Mouse (Mus musculus): ENCODE data around the gene Adora1.
"Not testable (repeated sequence)": the region's sequence is repeated elsewhere in the genome, so short reads cannot be mapped to it uniquely, and the experiment has no call there.

Adora1 gene

DNA sequence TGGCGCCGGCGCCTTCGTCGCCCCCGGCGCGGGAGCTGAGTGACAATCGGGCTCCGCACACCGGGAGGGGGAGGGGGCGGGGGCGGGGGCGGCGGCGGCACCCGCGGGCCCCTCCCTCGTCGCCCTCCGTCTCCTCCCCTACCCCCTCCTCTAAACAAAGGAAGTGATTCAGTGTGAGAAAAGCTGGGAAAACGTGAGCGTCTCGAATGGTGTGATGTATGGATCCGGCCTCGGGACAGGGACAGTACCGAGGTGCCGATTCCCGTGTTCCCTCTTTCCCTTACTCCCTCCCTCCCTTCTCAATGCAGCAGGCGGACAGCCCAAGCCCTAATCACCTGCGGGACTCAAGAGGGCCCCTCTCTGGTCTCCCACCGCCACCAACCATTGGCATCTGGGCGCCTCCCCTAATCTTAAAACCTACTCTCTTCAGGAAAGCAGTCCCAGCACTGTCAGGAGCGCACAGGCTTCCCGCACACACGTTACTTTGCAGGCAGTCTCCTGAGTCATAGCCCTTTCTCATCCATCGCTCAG, at the start of gene Adora1:
Adora1 (minus strand) TSS at position 41 of the 531 bp plus-strand sequence.
- DNase-seq = peak; percentile 51

DNA sequence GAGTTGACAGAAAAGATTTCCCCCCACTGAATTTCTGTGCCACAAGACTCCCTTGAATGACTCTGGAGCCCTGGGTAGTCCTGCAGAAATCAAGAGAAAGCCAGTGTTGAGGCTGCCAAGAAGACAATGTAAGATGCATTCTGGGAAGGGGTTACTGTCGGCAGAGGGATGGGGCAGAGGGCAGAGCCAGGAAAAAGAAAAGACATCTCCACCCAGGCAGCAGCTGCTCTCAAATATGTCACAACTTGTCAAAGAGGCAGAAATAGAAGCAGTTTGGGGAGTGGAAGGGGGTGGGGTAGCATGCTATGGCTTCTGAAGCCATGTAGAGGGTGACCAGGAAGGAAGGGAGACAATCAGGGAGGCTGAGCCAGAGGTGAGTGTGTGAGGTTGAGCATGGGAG, 47.9 kb upstream of the Adora1 start:
- no peak for DNase-seq

DNA sequence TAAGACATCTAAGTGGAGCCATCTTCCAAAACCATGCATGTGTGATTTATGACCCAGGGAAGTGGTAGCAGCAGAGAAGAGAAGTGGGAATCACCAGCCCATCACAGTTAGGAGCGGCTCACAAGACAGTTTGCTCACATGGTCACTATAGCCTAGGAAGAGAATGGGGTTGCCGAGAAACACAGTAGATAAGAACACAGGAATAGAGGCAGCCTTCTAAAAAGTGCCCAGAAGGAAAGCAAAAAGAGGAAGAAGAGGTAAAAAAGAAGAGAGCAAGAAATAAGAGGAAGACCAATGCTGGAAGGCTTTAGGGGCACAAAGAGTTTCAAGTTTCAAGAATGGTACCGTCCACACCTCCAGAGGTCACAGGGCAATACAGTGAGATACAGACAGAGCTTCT, 47.1 kb upstream of the Adora1 start:
- DNase-seq = no peak

DNA sequence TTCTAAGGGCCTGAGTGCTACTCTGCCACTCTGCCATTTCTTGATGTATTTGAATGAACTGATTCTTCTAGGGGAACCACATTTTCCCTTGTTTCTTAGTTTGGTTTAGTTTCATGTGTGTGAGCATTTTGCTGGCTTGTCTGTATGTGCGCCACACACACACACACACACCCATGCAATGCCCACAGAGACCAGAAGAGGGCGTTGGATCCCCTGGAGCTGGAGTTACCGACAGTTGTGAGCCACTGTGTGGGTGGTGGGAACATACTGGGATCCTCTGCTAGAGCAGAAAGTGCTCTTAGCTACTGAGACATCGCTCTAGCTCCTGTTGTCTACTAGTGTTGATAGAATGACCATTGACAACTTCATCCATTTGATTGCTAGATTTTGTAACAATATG, 46.3 kb upstream of the Adora1 start:
- no peak for DNase-seq

DNA sequence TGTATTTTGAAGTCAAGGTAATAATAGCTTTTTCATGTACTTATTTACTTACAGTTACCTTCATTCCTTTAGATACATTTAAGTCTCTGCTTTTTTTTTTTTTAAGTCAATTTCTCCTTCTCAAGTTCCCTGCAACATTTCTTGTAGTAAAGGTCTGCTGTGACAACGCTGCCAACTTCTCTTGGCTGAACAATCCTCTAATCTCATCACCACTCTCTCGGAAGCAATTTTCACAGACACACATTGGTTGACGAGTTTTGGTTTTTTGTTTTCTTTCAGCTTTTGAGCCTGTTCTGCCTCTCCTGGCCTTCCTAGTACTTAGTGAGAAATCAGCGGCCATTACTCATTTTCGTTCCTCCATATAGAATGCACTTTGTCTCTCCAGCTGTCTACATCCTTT, 44.9 kb upstream of the Adora1 start:
- DNase-seq = no peak

DNA sequence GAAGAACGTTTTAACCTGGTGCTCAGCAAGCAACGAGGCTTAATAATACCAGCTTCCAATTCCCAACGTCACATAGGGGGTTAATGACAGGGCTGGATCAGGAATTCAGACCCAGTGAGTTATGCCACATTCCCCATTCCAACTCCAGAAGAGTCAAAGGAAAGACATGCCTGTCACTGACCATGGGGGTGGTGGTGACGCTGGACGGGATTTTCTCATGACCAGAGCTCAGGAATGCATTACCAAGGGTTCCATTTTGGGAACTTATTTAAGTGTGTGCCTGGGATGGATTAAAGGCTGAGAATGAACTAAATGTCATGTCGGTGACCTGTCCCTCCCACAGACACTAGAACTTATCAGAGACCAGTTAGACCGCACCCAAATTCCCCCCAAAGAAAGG, 41.6 kb upstream of the Adora1 start:
- DNase-seq = no peak

DNA sequence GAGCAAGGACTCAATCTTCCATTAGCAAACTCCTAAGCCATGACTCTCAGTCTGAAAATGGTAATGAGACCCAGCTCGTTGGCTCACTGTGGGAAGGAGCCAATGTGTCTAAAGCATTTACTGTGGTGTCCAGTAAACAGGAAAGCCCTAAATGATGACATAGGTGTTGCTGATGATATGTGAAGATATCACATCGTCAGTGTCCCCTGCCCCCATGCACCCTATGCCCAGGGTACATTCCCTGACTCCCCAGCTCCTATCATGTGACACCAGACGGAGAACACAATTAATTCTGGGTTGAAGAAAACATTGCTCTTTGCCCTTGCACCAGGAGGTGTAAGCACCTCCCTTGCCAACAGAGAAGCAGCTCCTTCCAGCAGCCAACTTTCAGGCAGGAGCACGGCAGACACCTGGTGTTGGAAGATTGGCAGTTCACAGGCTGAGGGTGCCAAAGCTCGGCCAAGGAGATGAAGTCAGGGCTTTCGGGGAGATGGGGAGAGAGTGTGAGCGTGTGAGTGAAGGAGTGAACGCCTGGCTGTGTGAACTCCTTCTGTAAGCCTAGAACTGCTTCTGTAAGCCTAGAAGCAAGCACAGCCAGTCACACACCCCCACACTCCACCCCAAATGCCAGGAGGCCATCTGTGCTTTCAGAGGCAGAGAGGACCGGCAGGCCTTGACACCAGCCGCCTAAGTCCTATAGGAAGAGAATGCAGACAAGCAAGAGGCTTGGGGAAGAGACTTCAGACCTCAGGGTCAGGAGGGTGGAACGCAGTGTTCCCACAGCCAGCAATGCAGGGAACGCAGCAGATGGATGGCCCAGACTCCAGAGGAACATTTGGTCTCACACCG, 40.6 kb upstream of the Adora1 start:
- DNase-seq = peak; percentile 51

DNA sequence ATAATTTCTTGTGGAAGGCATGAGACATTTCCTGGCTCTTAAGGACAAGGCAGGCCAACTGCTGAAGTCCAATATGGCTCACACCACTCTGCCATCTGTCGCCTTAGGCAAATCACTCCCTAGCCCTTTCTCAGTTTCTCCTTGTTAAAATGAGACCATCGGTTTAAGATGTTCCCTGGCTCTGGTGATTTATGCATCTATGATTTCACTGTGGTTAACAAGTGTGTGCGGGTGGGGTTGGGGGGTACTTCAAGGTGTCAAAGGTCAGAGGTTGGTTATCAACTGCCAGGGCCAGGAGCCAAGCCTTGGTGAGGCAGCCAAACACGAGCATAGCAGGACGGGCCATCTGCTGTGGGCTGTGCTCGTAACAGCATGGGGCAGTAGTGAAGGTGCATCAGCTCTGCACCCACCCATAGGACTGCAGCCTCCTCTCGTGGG, 39.3 kb upstream of the Adora1 start:
- no peak for DNase-seq

DNA sequence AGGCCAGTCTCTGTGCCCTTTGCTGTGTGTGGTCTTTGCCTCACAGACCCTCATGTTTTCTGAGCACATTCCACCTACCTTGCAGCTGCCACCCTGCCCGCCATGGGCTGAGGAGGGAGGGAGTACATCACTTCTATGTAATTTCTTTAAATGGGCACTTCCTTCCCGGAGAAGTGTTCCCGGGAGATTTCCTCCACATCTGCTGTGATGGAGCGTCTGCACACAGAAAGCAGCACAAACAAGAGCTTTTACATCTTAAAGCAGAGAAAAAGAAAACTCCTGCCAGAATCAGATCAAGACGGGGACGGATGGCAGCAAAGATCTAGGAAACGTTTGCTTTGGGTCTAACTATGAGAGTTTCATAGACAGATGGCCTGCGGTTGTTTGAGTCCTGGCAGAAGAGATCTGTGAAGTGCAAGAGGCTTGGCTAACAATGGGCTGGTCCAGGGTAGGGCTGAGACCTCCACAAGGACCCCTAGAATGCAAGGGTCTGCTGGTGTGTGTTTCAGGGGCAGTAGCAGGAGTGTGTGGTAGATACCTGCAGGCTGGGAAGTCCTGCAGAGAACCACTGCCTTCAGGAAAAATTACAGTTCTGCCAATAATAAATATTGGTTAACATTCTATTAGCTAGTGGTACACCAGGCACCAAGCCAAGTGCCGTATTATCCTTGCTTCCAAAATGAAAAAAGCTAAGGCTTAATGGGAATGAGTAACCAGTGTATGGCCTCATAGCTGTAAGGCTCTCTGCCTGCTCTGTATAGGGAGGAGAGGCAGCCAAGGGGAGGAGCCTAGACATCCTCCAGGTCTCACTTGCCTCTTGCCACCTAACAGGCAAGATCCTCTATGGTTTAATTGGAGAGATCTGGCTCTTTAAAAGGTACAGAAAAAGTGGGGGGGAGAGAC, 38.5 kb upstream of the Adora1 start:
- DNase-seq = peak; percentile 69

DNA sequence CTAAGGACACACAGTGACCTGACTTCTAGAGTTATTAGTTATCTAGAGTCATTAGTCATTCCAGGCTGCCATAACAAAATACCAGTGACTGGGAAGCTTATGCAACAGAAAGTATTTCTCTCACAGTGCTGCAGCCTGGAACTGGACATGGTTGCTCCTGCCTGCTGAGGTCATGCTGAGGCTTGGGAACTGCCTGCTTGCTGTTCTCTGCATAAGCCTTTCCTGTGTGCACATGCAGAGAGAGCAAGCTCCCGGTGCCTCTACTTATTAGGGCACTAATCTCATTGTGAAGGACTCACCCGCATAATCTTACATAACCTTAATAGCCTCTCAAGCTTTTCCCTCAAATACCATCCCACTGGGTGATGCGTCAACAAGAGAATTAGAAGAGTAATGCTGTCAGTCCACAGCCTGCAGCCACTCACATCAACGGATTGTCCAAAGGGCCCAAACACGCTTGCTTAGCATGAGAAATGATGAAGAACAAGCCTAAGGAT, 37.6 kb upstream of the Adora1 start:
- no peak for DNase-seq

DNA sequence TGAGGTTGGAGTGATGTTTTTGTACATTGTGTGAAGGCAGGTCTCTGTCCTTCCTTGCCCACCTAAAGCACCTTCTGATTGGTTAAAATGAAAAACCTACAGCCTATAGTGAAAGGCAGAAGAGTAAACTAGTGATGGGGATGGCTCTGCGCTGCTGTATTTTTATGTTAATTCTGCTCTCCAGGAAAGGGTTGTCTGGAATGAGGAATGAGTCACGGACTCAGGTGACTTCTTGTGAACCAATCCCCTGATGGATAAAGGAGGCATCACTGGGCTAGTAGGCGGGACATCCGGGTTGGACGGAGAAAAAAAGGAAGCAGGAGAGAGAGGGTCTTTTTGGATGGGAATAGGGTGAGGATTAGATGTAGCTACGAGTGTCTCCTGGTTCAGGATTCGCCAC, 34.8 kb upstream of the Adora1 start:
- DNase-seq = no peak

DNA sequence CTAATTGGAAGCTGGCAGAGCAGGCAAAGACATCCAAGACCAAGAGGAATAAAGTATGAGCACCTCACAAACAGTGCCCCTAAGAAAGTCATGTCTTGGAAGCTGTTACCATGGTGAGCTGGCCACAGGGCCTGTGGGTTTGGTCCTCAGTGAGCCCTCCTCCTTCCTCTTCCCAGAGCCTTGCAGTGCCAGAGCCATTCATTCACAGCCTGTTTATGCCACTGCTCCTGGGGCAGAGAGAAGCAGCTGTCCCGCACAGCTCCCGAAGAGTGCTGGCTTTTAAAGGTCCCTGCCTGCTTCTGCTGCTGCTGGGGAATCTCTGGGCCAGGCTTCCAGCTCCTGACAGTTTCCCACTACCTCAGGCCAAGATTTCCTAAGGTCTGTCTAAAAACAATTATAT, 30.6 kb upstream of the Adora1 start:
- DNase-seq = no peak

DNA sequence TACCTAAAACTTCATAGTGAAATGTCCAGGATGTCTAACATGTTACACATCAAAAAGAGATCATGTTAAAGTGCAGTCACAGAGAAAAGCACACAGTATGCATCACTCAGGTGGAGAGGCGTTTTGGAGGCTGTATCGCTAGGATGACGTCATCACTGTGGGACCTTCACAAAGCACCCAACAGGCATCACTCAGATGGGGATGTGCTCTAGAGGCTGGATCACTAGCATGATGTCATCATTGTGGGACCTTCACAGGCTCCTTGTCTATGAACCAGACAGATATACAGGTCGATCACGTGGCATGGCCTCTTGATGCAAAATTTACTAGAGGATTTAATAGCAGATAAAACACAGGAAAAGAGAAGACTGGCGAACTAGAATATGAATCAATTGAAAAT, 29.1 kb upstream of the Adora1 start:
- no peak for DNase-seq

DNA sequence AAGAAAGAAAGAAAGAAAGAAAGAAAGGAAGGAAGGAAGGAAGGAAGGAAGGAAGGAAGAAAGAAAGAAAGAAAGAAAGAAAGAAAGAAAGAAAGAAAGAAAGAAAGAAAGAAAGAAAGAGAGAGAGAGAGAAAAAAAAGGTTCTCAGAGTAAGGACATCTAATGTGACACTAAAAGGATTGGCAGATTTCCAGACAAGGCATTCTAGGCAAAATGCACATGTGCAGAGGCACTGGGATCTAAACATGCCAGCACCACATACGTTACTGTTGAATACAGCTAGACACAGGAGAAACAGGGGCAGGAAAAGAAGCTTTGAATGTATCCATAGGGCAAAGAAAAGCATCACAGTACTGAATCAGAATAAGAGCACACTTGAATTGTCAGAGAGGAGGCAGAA, 14.4 kb upstream of the Adora1 start:
- not testable (repeated sequence) for DNase-seq

DNA sequence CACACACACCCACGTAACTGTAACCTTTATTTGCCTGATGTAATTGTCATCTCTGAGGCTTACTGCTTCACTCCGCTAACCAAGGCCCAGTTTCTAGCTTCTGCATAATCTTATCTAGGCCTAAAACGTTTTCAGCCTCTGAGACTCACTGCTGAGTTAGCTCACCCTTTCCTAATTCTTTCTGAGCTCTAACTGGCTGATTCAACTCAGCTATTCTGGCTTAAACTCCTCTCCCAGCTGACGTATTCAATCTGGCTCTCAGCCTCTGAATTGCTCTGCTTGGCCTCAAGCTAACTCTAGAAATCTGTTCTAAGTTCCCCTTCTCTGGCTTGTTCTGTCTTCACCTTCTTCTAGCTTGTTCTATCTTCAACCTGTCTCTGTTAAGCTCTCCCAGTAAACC, 11.4 kb upstream of the Adora1 start:
- DNase-seq = no peak

DNA sequence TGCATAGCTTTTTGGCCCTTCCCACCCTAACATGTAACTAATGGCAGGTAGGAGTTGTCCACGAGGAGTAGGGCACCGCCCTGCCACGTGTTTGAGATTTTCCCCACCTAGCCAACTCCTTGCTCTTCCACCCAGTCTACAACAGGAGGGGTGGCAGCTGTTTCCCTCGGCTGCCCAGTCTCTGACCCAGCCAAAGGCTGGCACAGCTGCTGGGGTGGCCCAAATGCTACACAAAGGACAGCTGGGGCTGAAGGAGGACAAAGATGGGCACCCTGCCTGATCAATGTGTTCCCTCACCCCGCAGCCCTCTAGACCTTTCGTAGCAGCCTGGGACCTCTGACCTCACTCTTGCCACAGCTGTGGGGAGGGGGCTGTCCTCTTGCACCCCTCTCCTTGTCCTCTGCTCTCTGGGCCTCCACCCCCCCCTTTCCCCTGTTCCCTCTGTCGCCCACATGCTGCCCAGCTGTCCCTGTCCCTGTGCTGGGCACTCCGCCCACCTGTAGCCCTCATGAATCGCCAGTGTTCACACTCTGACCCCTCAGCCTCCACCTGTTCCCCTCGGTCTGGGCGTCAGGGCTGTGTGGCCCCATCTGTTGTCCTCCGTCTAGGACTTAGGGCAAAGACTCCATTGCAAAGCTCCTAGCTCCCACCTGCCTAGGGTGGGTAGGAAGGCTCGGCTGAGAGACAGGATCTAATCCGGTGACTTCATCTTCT, 9.9 kb upstream of the Adora1 start:
- DNase-seq = no peak

DNA sequence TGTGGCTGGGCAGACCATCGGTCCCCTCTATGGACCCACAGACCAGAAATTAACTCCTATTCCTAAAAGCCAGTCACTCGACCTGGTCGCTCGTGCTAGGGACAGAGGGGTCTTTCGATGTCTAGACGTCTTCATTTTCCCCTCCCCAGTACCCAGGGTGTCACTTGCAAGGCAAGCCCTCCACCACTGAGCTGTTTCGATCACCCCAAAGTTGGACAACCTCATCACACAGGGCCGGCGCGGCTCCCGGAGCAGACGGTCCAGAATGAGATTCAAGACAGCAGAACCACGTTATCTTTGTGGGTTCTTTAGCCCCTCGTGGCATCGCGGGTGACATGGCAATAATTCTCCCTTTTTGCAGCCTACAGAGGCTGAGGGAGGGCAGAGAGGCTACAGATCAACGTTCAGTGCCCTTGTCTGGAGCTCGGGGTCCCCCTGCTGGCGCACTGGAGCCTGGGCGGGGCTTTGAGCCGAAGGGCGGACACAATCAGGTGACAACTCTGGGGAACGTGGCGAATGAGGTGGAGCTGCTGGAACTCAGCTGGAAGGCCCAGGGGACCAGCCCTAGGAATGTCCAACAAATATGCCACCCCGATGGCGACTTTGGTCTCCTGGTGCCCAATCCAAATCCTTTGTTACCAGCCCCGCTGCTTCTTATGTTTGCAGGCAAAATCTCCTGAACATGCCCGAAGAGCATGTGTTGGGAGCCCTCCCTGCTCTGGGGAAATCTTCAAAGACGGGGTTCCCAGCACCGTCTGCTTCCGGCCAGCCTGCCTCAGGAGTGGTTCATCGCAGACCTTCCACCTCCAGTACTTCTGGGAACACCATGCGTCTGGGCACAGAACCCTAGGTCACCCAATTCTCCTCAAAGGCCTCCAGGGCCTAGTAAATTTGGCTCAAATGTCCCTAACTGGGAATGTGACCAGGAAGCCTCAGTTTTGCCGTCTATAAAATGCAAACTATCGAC, 9.0 kb upstream of the Adora1 start:
- DNase-seq = peak; percentile 93

DNA sequence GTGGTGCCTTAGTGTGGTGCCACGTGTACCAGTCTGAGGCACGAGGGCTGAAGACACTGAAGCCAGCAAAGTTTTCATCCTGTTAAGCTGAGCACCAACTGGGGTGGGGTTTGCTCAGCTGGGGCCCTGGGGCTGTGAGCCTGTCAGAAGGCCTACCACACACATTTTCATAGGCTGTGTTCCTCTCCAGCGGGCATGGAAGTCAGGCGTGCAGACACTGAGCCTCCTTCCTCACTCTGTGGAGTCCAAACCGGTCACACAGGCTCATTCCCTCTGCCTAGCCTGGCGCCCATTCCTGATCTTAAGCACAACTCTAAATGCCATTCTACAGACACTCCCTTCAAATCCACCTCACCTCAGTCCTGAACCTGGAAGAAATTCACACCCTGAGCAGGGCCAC, 8.3 kb upstream of the Adora1 start:
- no peak for DNase-seq

DNA sequence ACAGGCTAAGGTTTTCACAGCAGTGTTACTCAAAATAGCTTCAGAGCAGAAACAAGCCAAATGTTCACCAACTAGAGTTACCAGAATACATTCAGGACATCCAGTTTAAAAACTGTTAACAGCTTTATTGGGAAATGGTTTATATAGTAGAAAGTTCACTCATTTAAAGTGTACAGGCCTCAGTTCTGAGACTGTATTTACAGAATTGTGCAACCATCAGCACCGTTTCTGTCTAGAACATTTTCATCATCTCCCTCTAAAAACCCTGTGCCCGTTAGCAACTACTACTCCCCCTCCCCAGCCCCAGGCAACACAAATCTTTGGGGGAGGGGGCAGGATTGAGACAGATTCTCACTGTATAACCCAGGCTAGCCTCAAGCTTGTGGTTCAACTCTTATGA, 7.1 kb upstream of the Adora1 start:
- no peak for DNase-seq

DNA sequence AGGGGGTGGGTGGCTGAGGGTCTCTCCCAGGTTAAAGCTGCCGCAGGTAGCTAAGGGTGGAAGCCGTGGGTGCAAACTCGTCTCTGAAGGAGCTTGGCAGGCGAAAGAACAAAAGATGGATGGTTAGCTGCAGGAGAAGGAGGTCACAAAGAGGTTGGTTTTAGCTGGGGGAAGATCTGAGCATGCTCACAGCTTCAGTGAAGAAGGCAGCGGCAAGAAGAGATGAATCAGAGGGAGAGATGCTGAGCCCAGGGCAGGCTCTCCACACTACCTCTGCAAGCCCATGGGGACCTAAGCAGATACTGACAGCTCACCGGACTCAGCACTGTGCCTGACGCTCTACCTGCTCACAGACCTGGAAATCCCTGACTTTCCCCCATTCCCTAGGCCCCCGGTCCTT, 6.1 kb upstream of the Adora1 start:
- peak; percentile 43 for DNase-seq

DNA sequence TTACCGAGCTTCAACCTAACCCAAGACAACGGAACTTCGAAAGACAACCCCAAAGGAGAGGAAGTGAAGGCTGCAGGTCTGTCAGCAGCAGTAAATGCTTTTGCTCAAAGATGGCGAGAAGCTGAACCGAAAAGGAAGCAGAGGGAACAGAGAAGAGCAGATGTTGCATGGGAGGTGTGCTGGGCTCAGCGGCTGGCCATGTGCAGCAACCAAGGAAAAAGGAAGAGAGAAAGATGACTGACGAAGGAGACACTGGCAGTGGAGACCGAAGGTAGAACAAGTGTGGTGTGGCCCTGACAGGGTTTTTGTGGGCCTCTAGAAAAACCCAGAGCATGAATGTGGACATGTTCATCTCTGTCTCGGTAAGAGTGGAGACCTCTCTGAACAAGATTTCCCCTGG, 5.5 kb upstream of the Adora1 start:
- peak; percentile 72 for DNase-seq

DNA sequence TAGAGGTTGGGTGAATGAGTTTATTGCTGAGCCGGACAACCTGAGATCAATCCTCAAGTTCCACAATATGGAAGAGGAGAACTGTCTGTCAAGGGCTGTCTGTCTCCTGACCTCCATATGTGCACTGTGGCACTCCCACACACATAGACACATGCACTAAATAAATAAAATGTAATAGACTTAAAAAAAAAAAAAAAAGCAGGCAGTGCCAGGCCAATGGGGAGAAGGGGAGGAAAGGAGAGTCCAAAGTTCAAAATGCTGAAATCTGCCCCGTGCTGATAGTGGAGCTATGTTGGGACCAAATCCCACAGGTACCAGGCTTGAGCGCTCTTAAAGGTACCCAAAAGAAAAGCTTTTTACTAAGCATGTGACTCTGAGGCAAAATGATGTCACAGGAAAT, 2.2 kb upstream of the Adora1 start:
- DNase-seq = no peak
